9 mouse cellular contexts compared by ENCODE assay signal in genomic region chr14:108911138-108911841, GRCm38 (mm10). TPM values are rescaled to one million over a fixed set of nuclear protein-coding genes. Genes with fewer than 3 reads are reported as not detected.
DNase-seq lines count a peak whose midpoint lies in the region; ATAC-seq and TF ChIP-seq lines count a peak whose summit lies in the region.
"Had no signal": no experiment of that assay in that cellular context is flagged by ENCODE, and none has a peak within 500 bp of the region (broad histone marks: within the 10 kb centered on the region; RNA-seq: fewer than 3 reads in every experiment).

No protein-coding gene starts in this region.

- H3K27me3 ChIP-seq in kidney, postnatal 0 days (ENCODE audit: insufficient read depth, low read length), result no peaks in the 10 kb centered on the region
- H3K27me3 ChIP-seq in hindbrain, postnatal 0 days (ENCODE audit: insufficient read depth, low read length), result no peaks in the 10 kb centered on the region
- peaks cover 49% of the 10 kb centered on the region for H3K27me3 ChIP-seq in limb, embryonic 12.5 days

- peak; percentile 1 for DNase-seq in kidney, postnatal 0 days (ENCODE audit: low spot score)
- no peak for DNase-seq in kidney, adult 8-10 months
- DNase-seq in embryo, embryonic 9.5 days (ENCODE audit: extremely low spot score), result peak; percentile 33
- DNase-seq in hindbrain, postnatal 0 days (ENCODE audit: low spot score), result peak; percentile 36
- DNase-seq in right cerebral cortex, adult 18-20 months, result peak; percentile 88
- no peak for DNase-seq in urinary bladder, postnatal 4 days (ENCODE audit: low spot score in 2 of 2)
- DNase-seq in urinary bladder, adult 2 months (ENCODE audit: low spot score), result no peak

- no peaks in the 10 kb centered on the region for H3K9me3 ChIP-seq in kidney, postnatal 0 days (replicated peaks; ENCODE audit: low read length)
- no peaks in the 10 kb centered on the region for H3K9me3 ChIP-seq in hindbrain, postnatal 0 days (ENCODE audit: low read length)
- H3K9me3 ChIP-seq in limb, embryonic 12.5 days, result no peaks in the 10 kb centered on the region

- H3K9ac ChIP-seq in kidney, postnatal 0 days (ENCODE audit: low read depth, low read length), result peak overlapping the region; percentile 32; the same call in 1 of the 2 replicates
- H3K9ac ChIP-seq in hindbrain, postnatal 0 days (replicated peaks; ENCODE audit: low read length), result peak overlapping the region; percentile 79
- no peak overlapping the region for H3K9ac ChIP-seq in limb, embryonic 12.5 days (replicated peaks)

- H3K27ac ChIP-seq in kidney, postnatal 0 days, result peak overlapping the region; percentile 32
- H3K27ac ChIP-seq in hindbrain, postnatal 0 days, result peak overlapping the region; percentile 87; the same call in 1 of the 2 replicates
- H3K27ac ChIP-seq in limb, embryonic 12.5 days, result no peak overlapping the region
- H3K27ac ChIP-seq: macrophage had no signal

- H3K4me1 ChIP-seq in kidney, postnatal 0 days (replicated peaks; ENCODE audit: insufficient read depth, low read length), result peaks cover 4% of the 10 kb centered on the region; the same call in 1 of the 2 replicates
- 0 out of 2 replicates have a peak, but pooled peaks cover 3% of the 10 kb centered on the region for H3K4me1 ChIP-seq in hindbrain, postnatal 0 days (ENCODE audit: insufficient read depth, low read length)
- peaks cover 16% of the 10 kb centered on the region for H3K4me1 ChIP-seq in limb, embryonic 12.5 days (replicated peaks)

- H3K36me3 ChIP-seq in kidney, postnatal 0 days (ENCODE audit: insufficient read depth, low read length), result no peaks in the 10 kb centered on the region
- H3K36me3 ChIP-seq in hindbrain, postnatal 0 days (ENCODE audit: insufficient read depth, low read length), result no peaks in the 10 kb centered on the region
- H3K36me3 ChIP-seq in limb, embryonic 12.5 days, result no peaks in the 10 kb centered on the region

- 2% methylated on average over 24 of the region's 24 CpGs for WGBS in kidney, postnatal 0 days
- WGBS in hindbrain, postnatal 0 days, result under 1% methylated on average over 24 of the region's 24 CpGs
- 1% methylated on average over 24 of the region's 24 CpGs for WGBS in limb, embryonic 12.5 days

- ATAC-seq in kidney, postnatal 0 days (replicated peaks; ENCODE audit: low FRiP score, low read depth), result peak; percentile 3; the same call in 1 of the 2 replicates
- peak; percentile 24; the same call in 1 of the 2 replicates for ATAC-seq in hindbrain, postnatal 0 days
- ATAC-seq in limb, embryonic 12.5 days (ENCODE audit: insufficient number of reproducible peaks, insufficient read depth, low FRiP score, low TSS enrichment, low read depth), result no peak; the same call in 1 of the 2 replicates

- no peak for TF ChIP-seq CTCF in kidney, postnatal 0 days (IDR thresholded peaks at IDR 0.05; ENCODE audit: low read depth)
- no peak for TF ChIP-seq CTCF in hindbrain, postnatal 0 days (IDR thresholded peaks at IDR 0.05; ENCODE audit: low read depth)

- peak overlapping the region; percentile 60 for H3K4me2 ChIP-seq in kidney, postnatal 0 days (ENCODE audit: low read length)
- peak overlapping the region; percentile 87 for H3K4me2 ChIP-seq in hindbrain, postnatal 0 days (ENCODE audit: low read depth, low read length)
- peak overlapping the region; percentile 60 for H3K4me2 ChIP-seq in limb, embryonic 12.5 days

- H3K4me3 ChIP-seq in kidney, postnatal 0 days (replicated peaks; ENCODE audit: low read depth, low read length), result peak overlapping the region; percentile 37
- H3K4me3 ChIP-seq in hindbrain, postnatal 0 days (ENCODE audit: low read length), result peak overlapping the region; percentile 67
- H3K4me3 ChIP-seq in limb, embryonic 12.5 days (replicated peaks), result peak overlapping the region; percentile 36

RNA-seq across cellular contexts. Expression of gene Slitrk1, which starts 2.7 kb away (rescaled TPM):
- 1.0 and 1.2 TPM in 2 replicates for polyA plus RNA-seq in kidney, postnatal 0 days (2015; fragmentation: Nextera tagmentation; extraction: Ambion mirVana)
- total RNA-seq in hindbrain, postnatal 0 days (2014; rRNA removed), result 33.1 and 38.3 TPM in 2 replicates
- polyA plus RNA-seq in hindbrain, postnatal 0 days (2015; fragmentation: Nextera tagmentation; extraction: Ambion mirVana), result 21.4 and 23.3 TPM in 2 replicates
- 1.2 and 2.1 TPM in 2 replicates for polyA plus RNA-seq in limb, embryonic 12.5 days (2016; fragmentation: Nextera tagmentation; extraction: Ambion mirVana)
- polyA plus RNA-seq in urinary bladder, adult 2 months (2012; rRNA removed), result 0.06 TPM in 2 replicates
- polyA plus RNA-seq: macrophage had no signal

Comparison
In these comparisons a context has a peak if more than half of its experiments do, and no peak if none do; other contexts are left out.
1. DNase-seq: peak in kidney, postnatal 0 days (single experiment), embryo, embryonic 9.5 days (single experiment), hindbrain, postnatal 0 days (single experiment) and right cerebral cortex, adult 18-20 months (single experiment); none in kidney, adult 8-10 months (0 of 2), urinary bladder, postnatal 4 days (0 of 2) and urinary bladder, adult 2 months (single experiment).
2. Peak in every context shown above with its lines, with median percentiles within 50 percentile points of each other: H3K4me2 ChIP-seq and H3K4me3 ChIP-seq.